Mouse (Mus musculus): ENCODE measurements around the gene Rin3.

DNA sequence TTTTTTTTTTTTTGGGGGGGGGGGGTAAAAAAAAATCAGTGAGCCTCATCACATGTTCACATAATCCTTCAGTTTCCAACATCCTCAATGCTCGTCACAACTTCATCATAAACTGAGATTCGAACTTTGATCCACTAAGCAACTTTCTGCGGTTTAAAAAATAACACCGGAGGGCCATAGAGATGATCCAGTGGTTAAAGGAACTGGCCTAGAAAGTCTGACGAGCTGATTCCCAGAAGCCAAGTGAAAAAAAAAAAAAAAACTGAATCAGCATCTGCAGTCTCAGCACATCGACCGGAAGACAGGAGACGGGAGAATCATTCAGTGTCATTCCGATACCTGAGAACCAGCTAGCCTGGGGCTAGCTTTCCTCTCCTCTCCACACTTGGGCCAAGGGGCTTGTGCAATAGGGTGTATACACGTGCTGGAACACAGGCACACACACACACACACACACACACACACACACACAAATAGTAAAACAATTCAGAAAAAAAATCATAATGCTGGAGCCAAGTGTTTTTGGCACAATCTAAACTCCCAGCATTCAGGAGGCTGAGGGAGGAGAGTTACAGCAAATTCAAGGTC is 154.2 kb downstream of the Rin3 start:
- TF ChIP-seq POLR2A (IDR thresholded peaks at IDR 0.05; ENCODE audit: low read depth, low read length), result no peak
- no peak for TF ChIP-seq CTCF (IDR thresholded peaks at IDR 0.05; ENCODE audit: borderline replicate concordance, insufficient read depth, low read length)
